Mouse (Mus musculus) brain, adult 2 months (tissue): ENCODE results near the gene Syne3.

Experiments
- DNase-seq: peaks from one replicate; pipeline ENCODE4 v3.0.0; 2011; ENCODE audit warnings: low read depth, low spot score

The Syne3 gene

DNA sequence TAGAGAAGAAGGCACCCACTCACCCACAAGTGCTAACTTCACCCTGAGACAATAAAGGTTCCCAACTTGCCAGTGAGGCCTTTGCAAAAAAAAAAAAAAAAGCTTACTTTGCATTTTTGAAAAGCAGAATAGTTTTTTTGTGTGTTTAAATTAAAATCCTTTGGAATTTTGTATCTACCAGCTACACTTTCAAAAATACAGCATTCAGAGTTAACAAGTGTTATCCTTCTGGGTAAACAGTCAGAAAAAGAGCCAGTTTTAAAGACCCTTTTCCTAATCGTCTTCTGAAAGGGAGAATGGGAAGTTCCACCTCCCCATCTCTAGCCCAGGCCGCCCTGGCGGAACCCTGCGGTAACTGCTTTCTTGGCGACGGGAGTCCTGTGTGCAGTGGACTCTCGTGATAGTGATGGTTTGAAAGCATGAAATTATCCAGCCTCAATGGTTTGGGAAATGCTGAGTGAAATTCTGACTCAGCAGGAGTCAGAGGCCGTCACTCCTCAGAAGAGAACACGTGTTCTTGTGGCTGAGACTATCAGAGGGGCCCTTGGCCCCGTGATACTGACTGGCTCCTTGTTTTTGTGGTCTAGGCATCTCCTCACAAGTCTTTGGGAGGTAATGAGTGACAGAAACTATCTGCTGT lies 16.5 kb upstream of the Syne3 start:
- DNase-seq, result no peak

DNA sequence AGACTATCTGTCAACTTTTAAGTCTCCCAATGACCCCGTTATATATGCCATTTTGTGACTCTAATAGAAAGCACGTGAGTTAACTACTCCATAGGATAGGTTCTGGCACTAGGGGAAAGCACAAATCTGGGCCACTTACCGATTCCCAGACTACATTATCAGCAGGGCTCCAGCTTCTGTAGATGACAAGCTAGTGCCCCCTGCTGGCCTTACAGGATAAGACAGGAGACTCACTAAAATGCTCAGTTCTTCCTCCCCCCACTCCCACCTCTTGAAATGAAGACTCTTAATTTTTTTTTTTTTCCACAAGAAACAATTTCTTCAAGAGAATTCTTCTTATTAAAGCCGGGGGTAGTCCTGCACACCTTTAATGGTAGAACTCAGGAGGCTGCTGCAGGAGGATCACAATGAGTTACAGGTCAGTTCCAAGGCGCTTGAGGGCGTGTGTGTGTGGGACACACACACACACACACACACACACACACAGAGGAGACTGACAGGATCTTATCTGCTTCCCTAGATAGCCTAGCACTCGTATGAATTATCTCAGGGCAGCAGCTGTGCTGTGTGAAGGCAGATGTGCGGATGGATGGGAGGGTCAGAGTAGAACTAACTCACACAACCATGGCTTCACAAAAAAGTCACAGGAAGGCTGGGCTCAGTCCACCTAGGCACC lies 15.8 kb upstream of the Syne3 start:
- DNase-seq, result peak; percentile 91

DNA sequence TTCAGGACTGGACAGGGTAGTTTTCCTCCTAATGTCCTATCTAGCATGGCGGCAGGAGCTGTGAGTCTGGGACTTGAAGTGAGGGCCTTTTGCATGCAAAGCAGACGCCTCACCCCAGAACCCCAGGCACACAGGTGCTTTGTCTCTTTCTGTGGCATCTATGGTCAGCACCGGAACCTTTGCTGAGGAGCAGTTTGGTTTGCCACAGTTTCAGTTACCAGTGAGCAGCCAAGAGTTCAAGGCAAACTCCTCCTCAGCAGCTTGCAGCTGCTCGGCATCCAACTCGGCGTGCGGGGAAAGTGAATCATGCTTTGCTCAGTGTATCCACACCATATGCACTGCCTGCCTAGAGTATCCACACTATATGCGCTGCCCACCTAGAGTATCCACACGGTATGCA lies 13.2 kb upstream of the Syne3 start:
- no peak for DNase-seq

DNA sequence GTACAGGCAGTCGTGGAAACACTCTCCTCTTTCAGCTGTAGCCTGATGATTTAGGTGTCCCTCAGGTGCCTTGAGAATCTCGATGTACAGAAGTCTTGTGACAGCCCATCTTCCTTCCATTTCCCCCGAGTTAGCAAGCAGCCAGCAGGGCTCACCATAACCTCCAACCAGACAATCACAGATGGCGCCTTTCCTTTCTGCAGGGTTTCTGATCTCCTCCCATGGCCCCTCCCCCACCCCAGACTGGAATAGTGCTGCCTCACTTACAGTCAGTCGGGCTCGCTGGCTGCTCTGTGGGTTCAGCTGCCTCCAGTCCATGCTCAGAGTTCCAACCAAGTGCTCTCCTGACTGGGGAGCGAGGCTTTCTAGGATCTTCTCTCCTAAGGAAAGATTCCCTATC lies 12.5 kb upstream of the Syne3 start:
- DNase-seq, result no peak

DNA sequence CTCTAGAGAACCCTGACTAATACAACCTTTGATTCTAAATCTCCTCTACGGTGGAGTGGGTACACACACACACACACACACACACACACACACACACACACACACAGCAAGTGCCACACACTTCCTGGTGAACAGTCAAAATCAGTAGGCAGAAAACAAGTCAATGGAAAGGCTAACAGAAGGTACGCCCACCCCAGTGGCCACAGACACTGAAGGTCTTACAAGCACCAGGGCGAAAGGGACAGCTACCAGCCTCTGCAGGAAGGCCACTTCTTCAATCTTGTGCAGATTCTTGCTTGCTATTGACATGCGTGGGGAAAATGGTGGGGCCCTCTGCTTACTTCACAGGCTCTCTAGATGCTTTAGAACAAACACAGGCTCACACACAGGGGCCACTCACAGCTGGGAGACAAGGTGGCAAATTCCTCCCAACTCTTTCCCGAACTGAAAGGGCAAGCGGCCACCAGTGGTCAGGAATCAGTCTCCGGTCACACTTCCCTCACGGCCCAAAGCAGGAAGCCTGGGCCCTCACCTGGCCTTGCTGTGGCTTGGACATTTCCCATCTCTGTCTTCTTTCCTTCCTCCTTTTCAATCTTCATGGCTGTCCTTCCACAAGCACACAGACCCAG lies 11.9 kb upstream of the Syne3 start:
- no peak for DNase-seq

DNA sequence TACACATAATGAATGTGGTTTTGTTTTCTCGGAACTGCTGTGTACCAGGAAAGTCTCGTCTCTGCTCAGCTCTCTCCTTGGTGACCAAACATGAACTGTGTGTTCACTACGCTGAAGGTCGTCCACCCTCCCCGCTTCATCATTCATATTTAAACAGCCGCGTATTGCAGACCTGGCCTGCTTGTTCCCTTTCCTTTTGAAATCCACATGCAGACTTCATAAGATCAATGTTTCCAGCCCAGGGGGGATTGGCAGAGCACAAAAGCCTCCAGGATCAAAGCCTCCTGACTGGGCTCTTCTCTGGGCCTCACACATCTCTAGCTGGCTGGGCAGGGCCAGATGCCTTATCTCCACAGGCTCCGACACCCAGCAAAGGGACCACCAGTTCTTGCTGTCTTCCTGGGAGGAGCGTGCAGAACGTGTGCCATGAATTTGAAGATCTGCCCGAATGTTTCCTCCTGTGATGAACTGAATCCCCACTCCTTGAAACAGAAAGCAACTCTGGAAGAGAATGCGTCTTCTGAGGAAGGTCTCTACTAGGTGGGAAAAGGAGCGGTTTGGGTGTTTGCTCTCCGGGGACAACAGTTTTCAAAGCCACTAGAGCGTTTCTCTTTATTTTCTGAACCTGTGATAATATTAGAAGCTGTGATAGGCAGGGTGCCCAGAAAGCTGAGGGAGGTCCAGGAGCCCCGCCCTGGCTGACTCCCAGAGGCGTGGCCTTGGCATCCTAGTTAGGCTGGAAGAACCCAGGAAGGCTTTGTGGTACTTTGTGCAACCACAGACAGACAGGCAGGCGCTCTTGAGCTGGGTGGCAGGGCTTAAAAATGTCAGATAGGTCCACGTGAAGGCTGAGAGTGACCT lies 10.0 kb upstream of the Syne3 start:
- DNase-seq, result peak; percentile 53

DNA sequence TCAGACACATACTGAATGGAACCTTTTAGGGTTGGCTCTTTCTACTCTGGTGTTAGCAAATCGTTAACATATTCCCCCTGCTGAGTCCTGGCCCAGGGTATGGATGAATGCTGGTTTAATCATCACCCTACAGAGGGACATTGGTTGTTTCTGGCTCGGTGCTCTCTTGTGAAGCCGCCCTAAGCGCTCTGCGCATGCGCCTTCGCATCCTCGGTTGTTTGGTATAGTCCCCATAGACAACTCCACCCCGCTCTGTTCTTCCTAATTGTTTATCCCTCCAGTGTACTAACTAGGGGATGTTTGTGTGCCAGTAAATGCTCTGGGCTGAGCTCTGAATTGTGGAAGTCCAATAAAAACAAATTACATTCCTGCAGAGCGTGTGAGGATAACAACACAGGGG lies 7.0 kb upstream of the Syne3 start:
- no peak for DNase-seq

DNA sequence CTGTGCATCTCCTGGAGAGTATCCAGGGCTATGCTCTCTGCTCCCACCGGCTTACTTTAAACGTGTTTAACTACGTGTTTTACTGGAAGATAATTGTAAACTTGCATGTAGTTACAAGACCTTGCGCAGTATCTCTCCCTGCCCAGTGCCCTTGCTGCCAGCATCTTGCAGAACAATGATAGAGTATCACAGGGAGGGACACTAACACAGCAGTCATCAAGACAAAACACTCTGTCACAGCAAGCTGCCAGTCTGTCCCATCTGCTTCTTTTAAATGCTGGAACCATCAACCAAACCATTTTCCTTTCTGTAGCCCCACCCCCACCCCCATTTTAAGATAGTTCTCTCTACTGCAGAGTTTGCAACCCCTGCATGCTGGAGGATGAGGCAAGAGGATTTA lies 6.6 kb upstream of the Syne3 start:
- peak; percentile 44 for DNase-seq

DNA sequence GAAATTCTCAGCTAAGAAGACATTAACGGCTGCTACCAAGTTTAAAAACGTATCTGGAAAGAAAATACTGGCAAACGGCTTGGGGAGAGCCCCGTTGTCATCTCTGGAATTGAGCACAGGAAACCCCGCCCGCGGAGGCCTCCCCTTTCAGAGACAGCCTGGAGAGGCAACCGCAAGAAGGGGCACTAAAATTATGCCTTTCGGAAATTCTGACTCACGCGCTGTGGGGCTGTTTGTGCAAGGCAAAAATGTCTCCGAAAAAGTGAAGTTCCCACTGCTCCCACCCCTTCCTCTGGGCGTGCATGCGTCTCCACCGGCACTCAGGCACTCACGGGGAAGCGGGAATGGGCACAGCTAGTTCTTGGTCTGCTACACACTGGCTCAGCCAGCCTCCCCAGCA lies 3.5 kb upstream of the Syne3 start:
- DNase-seq, result peak; percentile 91

DNA sequence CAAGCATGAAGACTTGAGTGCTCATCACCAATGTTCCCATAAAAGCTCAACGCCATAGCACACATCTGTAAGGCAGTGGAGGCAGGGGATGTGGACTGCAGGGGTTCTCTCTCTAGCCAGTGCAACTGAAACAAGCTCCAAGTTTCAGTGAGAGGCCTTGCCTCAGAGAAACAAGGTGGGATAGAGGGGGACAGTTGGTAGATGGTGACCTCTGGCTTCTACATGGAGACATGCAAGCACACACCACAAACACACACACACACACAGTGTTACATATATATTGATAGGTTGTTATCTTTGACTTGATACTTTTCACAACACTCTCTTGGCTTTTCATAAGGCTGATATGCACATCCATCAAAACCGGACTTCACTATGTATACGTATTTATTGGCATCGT lies 2.7 kb upstream of the Syne3 start:
- DNase-seq, result no peak

DNA sequence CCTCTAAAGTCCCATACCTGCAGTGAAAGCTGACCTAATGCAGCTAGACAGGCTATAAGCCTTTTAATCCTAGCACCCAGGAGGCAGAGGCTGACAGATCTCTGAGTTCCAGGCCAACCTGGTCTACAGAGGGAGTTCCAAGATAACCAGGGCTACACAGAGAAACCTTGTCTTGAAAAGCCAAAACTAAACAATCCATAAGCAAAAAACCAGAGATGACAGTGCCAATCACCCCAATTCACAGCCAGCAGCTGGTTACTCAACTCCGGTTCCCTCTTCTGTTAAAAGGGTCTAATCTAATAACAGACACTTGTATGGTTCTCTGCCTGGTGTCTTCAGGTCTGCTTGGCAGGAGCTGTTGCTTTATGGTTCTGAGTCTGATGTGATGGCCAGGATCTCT lies 2.0 kb upstream of the Syne3 start:
- DNase-seq, result no peak

DNA sequence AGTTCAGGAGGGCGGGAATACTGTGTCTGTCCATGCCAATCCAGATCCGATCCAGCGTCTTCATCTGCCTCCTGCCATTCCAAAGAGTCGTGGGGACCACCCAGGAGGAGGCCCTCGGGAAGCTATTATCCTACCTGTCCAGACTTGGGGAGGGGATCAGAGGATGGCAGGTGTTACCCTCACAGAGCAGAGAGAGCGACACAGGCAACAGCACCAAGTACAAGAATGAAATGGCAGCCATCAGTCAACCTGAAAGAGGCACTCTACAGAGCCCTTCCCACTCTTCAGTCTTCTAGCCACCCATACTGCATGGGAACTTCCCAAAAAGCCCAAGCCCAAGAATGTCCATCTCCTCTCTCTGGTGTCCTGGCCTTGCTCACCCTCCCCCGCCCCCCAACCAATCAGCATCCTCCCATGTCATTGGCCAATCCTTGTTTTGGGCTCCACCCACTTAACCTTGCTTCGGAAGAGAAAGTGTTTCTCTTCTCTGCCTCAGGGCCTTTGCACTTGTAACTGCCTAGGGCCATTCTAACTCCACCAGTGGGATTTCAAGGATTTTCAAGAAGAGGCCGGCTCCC lies 693 bp upstream of the Syne3 start:
- no peak for DNase-seq

DNA sequence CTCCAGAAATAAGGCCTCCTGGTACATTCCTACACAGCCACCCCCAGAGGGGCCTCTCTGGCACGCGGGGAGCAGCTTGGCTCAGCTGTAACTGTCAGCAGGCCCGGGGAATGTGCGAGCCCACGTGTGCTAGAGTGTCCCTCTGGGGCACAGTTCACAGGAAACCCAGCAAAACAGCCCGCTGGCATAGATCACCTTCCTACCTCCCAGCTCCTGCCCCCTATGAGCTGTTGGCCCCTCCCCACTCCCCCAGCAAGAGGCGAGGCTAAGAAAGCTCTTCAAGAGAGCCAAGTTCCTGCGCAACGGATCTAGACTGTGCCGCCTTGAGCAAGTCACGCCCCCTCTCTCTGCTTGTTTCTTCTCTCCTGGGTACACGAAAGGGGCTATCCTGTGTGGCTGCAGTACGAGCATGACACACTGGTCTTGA lies 844 bp downstream of the Syne3 start:
- DNase-seq, result peak; percentile 66

DNA sequence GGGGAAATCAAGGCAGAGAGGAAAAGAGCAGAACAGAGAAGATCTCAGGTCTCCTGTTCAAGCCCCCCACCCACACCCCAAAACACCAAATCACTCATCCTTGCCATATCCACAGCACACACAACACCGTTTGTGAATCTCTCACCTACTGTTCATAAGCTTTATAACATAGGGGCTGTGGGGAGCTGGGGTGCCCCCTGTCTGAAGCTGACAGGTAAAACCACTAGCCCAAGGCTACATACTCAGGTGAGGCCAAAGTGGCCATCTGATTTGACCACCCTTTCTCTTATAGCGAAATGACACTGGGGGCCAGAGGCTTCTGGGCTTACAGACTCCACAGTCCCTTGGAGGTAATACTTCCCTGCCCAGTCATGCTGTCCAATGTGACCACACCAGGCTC lies 1.5 kb downstream of the Syne3 start:
- DNase-seq, result no peak

DNA sequence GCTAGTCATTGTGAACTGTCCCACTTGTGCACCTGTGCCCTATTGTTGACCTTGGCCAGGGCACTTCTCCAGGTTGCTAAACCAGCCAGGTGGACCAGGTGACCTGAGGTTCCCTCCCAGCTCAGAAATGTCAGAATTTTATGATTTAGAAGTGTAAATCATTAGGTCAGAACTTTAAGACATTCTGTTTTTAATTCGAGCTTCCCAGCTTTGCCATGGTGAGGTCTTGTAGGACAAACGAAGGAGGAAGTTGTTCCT lies 4.0 kb downstream of the Syne3 start:
- DNase-seq, result no peak

DNA sequence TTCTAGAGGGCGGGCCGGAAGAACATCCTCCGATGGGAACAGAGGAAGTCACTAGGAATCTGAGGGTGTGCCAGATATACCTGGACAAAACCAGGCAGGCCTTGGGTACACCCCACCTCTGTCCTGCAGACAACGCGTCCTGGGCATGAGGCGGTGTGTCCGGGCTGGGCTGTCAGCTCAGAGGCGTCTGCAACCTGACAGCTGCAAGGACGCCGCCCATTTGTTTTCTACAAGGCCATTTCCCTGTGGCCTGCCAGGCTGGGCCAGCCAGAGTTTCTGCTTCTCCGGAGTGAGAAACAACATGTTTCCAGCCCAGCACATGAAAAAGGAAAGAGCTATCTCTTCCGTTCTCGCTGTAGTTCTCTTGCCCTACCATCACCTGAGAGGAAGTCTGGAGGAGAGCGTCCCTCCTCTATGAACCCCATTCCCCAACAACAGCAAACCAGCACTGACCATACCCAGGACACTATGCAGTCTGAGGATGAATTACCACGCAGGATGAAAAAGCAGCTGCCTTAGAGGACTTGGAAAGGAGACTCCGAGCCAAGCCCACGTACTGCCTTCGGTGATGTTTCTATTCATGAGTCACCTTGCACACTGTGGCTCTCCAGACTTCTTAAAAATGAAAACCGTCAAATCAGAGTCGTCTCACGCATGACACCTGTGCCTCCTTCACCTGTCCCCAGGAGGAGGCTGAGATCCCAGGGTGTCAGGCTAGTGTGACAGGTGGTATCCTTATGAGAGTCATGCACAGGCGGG lies 4.5 kb downstream of the Syne3 start:
- DNase-seq, result peak; percentile 58

DNA sequence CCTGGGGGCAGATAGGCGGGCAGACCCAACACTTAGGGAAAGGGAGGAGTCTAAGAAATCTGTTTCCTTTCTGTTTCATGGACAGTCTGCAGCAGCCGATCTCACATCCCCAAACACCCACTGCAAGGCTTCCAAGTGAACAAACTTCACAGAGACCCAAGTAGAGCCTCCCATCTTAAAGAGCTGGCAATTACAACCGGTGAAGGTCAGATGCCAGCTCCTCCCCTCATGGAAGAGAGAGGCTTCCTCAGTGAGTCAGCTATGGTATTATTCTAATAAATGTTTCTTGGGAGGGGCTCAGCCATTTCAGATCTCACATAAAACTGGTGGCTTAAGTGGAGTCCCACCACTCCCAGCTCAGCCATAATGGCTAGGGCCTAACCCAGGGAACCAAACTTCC lies 5.9 kb downstream of the Syne3 start:
- DNase-seq, result no peak

DNA sequence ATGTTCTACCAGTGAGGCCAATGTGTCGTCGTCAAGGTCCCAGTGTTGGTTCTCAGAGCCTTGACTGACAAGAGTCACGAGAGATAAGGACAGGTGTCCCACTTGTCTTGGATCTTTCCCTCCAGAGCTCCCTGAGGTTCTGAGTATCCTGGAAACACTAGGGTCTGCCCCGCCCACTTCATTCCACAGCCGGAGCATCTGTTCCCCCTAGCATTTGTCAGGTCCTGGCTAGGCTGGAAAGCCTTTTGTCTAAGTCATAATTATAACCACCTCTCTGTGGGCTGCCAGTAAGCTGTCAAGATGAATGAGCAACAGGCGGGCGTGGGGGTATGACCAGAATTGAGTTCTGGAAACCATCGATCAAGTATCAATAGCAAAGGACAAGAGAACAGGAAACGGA lies 6.5 kb downstream of the Syne3 start:
- DNase-seq, result no peak

DNA sequence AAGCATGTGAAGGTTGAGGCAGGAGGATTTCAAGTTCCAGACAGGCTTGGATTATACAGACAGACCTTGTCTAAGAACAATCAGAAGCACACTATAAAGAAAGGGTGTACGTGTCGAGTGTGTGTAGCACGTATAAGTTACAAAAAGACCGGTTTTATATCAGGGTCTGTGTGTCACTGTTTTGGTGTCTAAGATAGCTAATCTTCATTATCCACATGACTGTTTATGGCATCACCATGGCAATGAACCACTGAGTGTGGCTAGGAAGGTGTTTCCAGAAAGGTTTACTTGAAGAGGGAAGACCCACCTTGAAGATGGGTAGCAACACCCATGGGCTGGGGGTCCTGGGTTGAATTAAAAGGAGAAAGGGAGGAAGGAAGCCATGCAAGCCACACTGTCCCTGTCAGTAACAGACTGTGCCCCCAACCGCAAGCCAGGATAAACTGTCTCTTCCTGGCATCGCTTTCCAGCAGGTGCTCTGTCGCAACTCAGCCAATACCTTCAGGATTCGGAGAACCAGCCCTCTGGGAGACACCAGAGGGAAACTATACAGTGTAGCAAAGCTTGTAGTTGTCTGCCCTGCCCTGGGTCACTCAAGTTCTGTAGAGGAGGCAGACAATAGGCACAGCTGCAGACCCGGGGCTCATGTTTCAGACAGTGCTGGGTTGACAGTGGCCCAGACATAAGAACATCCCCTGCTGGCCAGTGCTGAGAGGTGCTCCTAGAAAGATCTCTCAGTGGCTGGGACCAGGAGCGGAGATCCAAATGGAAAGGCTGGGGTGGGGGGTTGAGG lies 7.1 kb downstream of the Syne3 start:
- DNase-seq, result no peak

DNA sequence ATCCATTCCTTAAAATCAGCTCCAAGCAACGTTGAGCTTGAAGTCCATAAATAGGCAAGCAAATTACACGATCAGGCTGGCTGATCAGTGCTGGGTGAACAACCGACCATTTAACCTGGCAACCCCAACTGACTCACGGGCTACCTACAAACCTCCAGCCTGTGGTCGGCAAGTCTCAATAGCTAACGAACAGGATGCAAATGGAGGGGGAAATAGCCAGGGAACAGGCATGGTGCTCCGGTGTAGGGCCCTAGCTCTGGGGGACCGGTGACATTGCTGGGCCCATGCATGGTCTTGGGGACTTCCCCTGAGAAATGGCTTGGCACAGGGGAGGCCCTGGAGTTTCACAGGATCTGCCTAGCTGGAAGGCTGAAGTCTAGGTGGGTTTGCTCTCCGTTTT lies 8.3 kb downstream of the Syne3 start:
- DNase-seq, result no peak
